Mouse (Mus musculus): ENCODE results near the gene Lmntd1. TPM values are rescaled to one million over a fixed set of nuclear protein-coding genes. Genes with fewer than 3 reads are reported as not detected.

The Lmntd1 gene
- polyA plus RNA-seq, 1 experiment from 2014 or later = not detected

DNA sequence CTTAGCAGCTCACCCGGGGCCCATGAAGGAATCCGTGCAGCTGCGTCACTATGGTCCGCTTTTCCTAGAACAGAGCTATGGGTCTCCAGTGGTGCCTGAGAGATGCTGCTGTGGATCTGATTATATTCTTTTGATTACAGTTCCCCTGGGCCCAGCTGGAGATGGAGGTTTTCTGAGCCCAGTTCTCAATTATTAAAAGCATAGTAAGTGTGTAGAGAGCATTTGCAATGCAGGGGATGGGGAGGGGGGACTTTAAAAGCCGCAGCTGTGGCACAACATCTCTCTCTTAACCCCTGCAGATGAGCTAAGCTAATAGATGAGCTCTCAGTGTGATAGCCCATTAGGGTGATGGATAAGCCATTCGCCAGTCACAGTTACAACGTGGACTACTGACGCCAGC is 233.2 kb downstream of the Lmntd1 start:
- Histone ChIP-seq H3K27ac (no peak overlapping the region), H3K4me1 (no peaks in the 10 kb centered on the region), H3K9me3 (replicated peaks) (no peaks in the 10 kb centered on the region), H3K36me3 (no peaks in the 10 kb centered on the region), H3K9ac (no peak overlapping the region), H3K4me3 (no peak overlapping the region), H3K4me2 (no peak overlapping the region), H3K27me3 (replicated peaks) (0 out of 2 replicates have a peak, but pooled peaks cover 1% of the 10 kb centered on the region)
- no peak for ATAC-seq
- 77% methylated on average over 8 of the region's 8 CpGs for WGBS (ENCODE audit: insufficient replicate concordance)

DNA sequence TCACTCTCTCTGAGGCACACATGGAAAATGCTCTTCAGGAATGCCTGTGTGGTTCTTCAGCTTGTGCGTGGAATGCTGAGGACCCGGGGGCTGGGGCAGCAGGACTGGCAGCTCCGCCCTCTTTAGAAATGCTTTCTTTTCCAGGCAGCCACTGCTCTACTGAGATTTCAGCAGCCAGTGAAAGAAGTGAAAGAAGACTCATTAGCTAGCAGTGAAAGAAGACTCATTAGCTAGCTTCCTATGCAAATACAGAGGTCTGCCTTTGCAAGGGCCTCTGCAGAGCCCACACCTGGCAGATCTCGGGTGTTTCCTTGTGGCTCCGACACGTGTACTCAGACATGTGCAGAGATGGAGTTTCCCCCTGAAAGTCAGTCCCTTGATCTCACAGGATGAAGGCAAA is 234.9 kb downstream of the Lmntd1 start:
- H3K27me3 ChIP-seq (replicated peaks) = 0 out of 2 replicates have a peak, but pooled peaks cover 4% of the 10 kb centered on the region
- no peaks in the 10 kb centered on the region for H3K9me3 ChIP-seq (replicated peaks)
- H3K9ac ChIP-seq = no peak overlapping the region
- no peaks in the 10 kb centered on the region for H3K4me1 ChIP-seq
- no peaks in the 10 kb centered on the region for H3K36me3 ChIP-seq
- no peak overlapping the region for H3K4me2 ChIP-seq
- no peak overlapping the region for H3K27ac ChIP-seq
- WGBS (ENCODE audit: insufficient replicate concordance) = 36% methylated on average over 6 of the region's 6 CpGs
- H3K4me3 ChIP-seq = no peak overlapping the region
- no peak for ATAC-seq

DNA sequence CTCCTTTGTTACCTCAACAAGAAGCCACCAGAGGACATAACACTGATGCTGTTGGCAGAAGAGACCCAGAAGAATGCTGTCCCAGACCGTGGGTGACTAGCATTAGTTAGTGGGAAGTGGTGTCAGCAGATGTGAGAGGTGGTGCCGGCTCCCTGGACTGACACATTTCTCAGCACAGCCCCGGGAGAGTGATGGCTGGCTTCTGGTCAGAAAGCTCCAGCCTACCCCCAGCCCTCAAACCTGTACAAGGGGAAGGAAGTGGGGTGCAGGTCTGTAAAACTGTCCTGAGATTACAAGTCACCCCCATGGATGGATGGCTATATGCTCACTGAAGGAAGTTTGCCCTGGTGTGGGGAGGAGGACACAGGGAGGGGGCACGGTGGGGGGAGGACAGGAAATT is 235.4 kb downstream of the Lmntd1 start:
- Histone ChIP-seq H3K4me3 (no peak overlapping the region), H3K27ac (no peak overlapping the region), H3K9ac (no peak overlapping the region), H3K27me3 (replicated peaks) (0 out of 2 replicates have a peak, but pooled peaks cover 4% of the 10 kb centered on the region), H3K4me1 (no peaks in the 10 kb centered on the region), H3K36me3 (no peaks in the 10 kb centered on the region), H3K9me3 (replicated peaks) (no peaks in the 10 kb centered on the region), H3K4me2 (no peak overlapping the region)
- no peak for ATAC-seq
- WGBS (ENCODE audit: insufficient replicate concordance) = 25% methylated on average over 4 of the region's 4 CpGs

DNA sequence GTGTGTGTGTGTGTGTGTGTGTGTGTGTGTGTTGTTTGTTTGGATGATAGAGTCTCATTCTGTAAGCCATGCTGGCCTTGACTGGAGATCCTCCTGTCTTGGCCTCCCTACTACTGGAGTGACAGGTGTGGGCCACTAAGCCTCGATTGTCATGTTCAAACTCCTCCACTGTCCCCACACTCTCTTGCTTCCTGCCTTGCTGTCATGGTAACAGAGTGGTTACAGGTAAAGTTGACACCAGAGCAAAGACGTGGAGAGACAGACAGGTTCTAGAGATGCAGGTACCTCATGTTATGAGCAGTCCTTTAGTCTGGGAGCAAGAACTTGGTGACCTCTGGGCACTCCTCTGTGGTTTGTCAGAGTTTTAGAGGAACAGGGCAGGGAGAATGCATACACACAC is 239.7 kb downstream of the Lmntd1 start:
- 61% methylated on average over 2 of the region's 2 CpGs for WGBS (ENCODE audit: insufficient replicate concordance)
- no peak for ATAC-seq
- H3K4me3 ChIP-seq = no peak overlapping the region
- 0 out of 2 replicates have a peak, but pooled peaks cover 4% of the 10 kb centered on the region for H3K27me3 ChIP-seq (replicated peaks)
- H3K4me1 ChIP-seq = no peaks in the 10 kb centered on the region
- no peak overlapping the region for H3K9ac ChIP-seq
- no peaks in the 10 kb centered on the region for H3K36me3 ChIP-seq
- no peaks in the 10 kb centered on the region for H3K9me3 ChIP-seq (replicated peaks)
- no peak overlapping the region for H3K4me2 ChIP-seq
- H3K27ac ChIP-seq = no peak overlapping the region

DNA sequence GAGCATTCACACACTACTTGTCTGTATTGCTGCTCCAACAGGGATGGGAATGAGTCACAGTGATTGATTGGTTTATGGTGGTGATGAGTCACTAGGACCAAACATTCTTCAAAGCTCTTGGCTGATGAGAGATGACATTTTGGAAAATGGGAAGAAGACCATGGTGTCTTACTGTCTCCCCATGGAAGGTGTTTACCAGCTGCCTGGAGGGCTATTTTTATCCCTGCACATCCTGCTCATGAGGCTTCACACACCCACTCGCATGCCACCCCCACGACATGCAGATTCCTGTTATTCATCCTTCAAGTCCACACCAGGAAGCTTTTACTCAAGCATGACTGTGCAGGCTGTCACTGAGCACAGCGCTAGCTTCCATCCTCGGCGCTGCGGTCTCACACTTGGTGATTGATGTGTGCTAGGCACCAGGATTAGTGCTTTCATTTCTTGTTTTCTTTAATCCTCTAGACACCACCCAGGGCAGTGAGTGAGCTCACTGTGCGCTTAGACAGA is 240.4 kb downstream of the Lmntd1 start:
- no peaks in the 10 kb centered on the region for H3K9me3 ChIP-seq (replicated peaks)
- H3K9ac ChIP-seq = no peak overlapping the region
- ATAC-seq = no peak
- 46% methylated on average over 7 of the region's 7 CpGs for WGBS (ENCODE audit: insufficient replicate concordance)
- no peak overlapping the region for H3K27ac ChIP-seq
- H3K27me3 ChIP-seq (replicated peaks) = 0 out of 2 replicates have a peak, but pooled peaks cover 4% of the 10 kb centered on the region
- H3K4me2 ChIP-seq = no peak overlapping the region
- no peak overlapping the region for H3K4me3 ChIP-seq
- no peaks in the 10 kb centered on the region for H3K4me1 ChIP-seq
- H3K36me3 ChIP-seq = no peaks in the 10 kb centered on the region

DNA sequence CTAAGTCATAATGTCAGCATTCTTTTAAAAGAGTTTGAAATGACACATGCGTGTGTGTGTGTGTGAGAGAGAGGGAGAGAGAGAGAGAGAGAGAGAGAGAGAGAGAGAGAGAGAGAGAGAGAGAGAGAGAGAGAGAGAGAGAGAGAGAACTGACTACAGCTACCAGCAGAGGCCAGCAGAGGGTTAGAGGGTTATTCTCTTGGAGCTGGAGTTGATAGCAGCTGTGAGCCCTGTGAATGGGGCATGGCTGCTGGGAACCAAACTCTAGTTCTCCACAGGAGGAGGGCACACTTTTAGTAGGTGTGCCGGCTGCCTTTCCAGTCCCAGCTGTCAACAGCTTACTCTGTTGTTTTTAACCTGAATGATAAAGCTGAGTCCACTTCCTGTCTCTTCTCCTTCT is 242.1 kb downstream of the Lmntd1 start:
- WGBS (ENCODE audit: insufficient replicate concordance) = 33% methylated on average over 2 of the region's 2 CpGs
- H3K27me3 ChIP-seq (replicated peaks) = 0 out of 2 replicates have a peak, but pooled peaks cover 4% of the 10 kb centered on the region

DNA sequence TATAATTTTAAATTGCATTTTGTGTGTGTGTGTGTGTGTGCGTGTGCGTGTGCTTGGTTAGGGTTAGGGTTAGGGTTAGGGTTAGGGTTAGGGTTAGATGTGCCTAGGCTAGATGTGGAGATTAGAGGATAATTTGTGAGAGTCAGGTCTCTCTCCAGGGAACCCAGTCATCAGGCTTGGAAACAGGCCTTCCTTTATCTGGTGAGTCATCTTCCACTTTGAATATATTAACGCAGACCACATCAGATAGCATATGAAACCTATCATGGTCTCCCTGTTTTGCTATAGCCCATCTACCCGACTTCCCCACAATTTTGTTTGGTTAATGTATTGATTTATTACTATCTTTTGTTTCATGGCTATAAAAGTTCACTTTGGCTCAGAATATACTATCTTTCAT is 242.5 kb downstream of the Lmntd1 start:
- Histone ChIP-seq H3K9me3 (replicated peaks) (no peaks in the 10 kb centered on the region), H3K27ac (no peak overlapping the region), H3K4me3 (no peak overlapping the region), H3K9ac (no peak overlapping the region), H3K27me3 (replicated peaks) (0 out of 2 replicates have a peak, but pooled peaks cover 4% of the 10 kb centered on the region), H3K4me1 (no peaks in the 10 kb centered on the region), H3K4me2 (no peak overlapping the region), H3K36me3 (no peaks in the 10 kb centered on the region)
- ATAC-seq = no peak
- WGBS (ENCODE audit: insufficient replicate concordance) = 68% methylated on average over 4 of the region's 4 CpGs

More for the DNA sequence above, 242.1 kb downstream of the Lmntd1 start:
- no peak for ATAC-seq
- no peak overlapping the region for H3K9ac ChIP-seq
- H3K27ac ChIP-seq = no peak overlapping the region
- no peaks in the 10 kb centered on the region for H3K9me3 ChIP-seq (replicated peaks)
- H3K4me3 ChIP-seq = no peak overlapping the region
- no peak overlapping the region for H3K4me2 ChIP-seq
- H3K36me3 ChIP-seq = no peaks in the 10 kb centered on the region
- no peaks in the 10 kb centered on the region for H3K4me1 ChIP-seq

DNA sequence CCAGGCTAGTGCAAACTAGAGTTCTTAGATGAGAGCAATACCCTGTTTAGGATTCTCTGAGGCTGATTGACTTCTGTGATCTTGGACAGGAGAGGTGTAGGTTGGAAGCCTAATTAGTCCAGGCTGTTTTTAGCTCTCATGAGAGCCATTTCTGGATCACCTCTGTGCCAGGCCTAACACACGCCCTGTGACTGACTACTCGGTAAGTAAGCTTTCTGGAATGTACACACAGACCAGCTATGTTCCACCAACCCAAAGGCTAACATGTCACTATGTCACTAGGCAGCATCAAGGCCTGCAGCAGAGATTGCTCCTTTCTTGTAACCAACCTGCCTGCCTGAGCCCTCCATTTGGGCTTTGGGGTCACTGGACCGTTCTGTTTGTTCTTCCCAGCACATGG is 243.8 kb downstream of the Lmntd1 start:
- H3K4me1 ChIP-seq = no peaks in the 10 kb centered on the region
- 68% methylated on average over 3 of the region's 3 CpGs for WGBS (ENCODE audit: insufficient replicate concordance)
- no peaks in the 10 kb centered on the region for H3K27me3 ChIP-seq (replicated peaks)
- no peaks in the 10 kb centered on the region for H3K9me3 ChIP-seq (replicated peaks)
- H3K4me2 ChIP-seq = no peak overlapping the region
- no peaks in the 10 kb centered on the region for H3K36me3 ChIP-seq
- H3K4me3 ChIP-seq = no peak overlapping the region
- no peak overlapping the region for H3K9ac ChIP-seq
- ATAC-seq = no peak
- no peak overlapping the region for H3K27ac ChIP-seq

DNA sequence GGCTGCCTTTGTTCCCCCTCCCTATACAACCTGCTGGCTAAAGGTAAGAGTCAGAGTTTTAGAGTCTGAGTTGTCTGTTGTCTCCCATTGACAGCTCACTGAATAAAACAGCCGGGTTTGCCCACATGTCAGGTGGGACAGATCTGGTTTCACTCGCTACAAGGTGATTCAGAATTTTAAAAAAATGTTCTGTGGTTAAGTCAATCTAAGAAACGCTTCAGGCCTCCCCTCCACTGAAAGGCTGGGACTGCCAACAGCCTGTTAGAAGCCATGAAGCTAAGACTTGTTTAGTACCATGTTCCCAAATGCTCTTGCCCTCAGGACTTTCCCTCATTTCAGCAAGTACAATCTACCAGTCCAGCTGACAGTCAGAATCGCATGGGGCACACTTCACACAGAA is 244.8 kb downstream of the Lmntd1 start:
- Histone ChIP-seq H3K27me3 (replicated peaks) (no peaks in the 10 kb centered on the region), H3K4me2 (no peak overlapping the region), H3K4me3 (no peak overlapping the region), H3K27ac (no peak overlapping the region), H3K9me3 (replicated peaks) (no peaks in the 10 kb centered on the region), H3K4me1 (no peaks in the 10 kb centered on the region), H3K9ac (no peak overlapping the region), H3K36me3 (no peaks in the 10 kb centered on the region)
- ATAC-seq = no peak
- WGBS (ENCODE audit: insufficient replicate concordance) = 48% methylated on average over 4 of the region's 4 CpGs

DNA sequence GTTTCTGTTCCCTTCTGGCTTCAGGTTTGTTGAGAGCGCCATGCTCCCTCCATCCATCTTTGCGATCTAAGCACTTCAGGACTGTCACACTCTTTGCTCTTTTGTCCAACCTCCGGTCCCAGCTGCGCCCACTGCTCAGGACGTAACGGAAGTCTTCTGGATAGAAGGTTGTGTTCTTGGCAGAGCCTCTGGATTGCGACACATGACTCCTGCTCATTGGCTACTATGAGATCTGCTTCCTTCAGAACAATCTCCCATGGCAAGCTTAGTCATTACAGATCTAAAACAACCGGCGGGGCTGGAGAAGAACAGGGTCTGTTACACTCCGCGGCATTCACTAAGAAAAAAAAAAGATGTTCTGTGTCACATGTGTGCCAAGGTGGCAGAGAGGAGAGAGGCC is 247.6 kb downstream of the Lmntd1 start:
- Histone ChIP-seq H3K27ac (no peak overlapping the region), H3K9ac (no peak overlapping the region), H3K4me3 (no peak overlapping the region), H3K27me3 (replicated peaks) (no peaks in the 10 kb centered on the region), H3K36me3 (no peaks in the 10 kb centered on the region), H3K9me3 (replicated peaks) (no peaks in the 10 kb centered on the region), H3K4me2 (no peak overlapping the region), H3K4me1 (no peaks in the 10 kb centered on the region; the same call in 1 of the 2 replicates)
- ATAC-seq = no peak
- WGBS (ENCODE audit: insufficient replicate concordance) = 82% methylated on average over 11 of the region's 11 CpGs

DNA sequence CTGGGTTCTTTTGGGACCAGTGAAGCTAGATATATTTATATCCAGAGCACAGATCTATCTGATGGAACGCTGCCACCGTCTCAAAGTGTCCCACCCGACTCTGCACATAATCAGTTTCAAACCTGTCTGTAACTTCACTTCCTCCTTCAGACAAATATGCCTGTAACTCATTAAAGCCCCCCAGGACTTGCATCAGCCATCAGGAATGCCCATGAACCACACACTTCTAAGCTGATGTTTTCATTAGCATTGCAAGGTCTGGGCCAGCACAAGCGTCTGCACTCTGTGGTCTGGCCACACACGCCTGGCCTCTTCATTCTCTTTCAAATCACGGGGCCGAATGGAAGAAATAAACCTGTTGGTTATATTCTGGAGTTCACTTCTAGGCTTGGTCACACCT is 250.4 kb downstream of the Lmntd1 start:
- Histone ChIP-seq H3K9ac (no peak overlapping the region), H3K4me3 (no peak overlapping the region), H3K4me1 (peaks cover 7% of the 10 kb centered on the region; the same call in 1 of the 2 replicates), H3K36me3 (no peaks in the 10 kb centered on the region), H3K27ac (no peak overlapping the region), H3K4me2 (no peak overlapping the region), H3K9me3 (replicated peaks) (no peaks in the 10 kb centered on the region), H3K27me3 (replicated peaks) (no peaks in the 10 kb centered on the region)
- ATAC-seq = no peak
- WGBS (ENCODE audit: insufficient replicate concordance) = 58% methylated on average over 7 of the region's 7 CpGs

DNA sequence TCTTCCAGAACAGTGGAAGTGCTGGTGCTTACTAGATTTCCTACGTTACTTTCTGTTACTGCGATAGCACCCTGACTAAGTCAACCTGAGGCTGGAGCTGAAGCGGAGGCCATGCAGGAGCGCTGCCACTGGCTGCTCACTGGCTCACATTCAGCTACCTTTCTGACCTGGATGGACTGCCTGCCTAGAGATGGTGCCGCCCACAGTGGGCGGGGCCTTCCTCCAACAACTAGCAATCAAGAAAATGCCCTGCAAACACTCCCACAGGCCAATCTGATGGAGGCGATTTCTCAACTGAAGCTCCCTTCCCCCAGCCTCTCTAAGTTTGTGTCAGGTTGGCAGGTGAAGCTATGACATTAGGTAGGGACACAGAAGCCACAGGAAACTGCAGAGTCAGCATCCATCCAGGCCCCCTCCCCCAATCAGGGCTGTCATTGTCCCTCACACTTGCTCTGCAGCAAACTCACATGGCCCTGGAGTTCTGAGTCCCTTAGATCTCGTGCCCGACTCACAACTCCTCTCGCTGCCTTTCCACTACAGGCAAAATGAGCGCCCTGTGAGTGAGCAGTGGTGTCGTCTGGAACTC is 252.9 kb downstream of the Lmntd1 start:
- Histone ChIP-seq H3K27me3 (replicated peaks) (no peaks in the 10 kb centered on the region), H3K9me3 (replicated peaks) (no peaks in the 10 kb centered on the region), H3K4me1 (peaks cover 7% of the 10 kb centered on the region; the same call in 1 of the 2 replicates), H3K9ac (no peak overlapping the region), H3K36me3 (no peaks in the 10 kb centered on the region), H3K4me3 (no peak overlapping the region), H3K27ac (no peak overlapping the region), H3K4me2 (no peak overlapping the region)
- WGBS (ENCODE audit: insufficient replicate concordance) = 52% methylated on average over 12 of the region's 12 CpGs
- ATAC-seq = 0 out of 2 replicates have a peak, but pooled peaks have one; percentile 40
